Mouse (Mus musculus): ENCODE results near the gene Galk1.
"Not testable (repeated sequence)": the region's sequence is repeated elsewhere in the genome, so short reads cannot be mapped to it uniquely, and the experiment has no call there.

The Galk1 gene

DNA sequence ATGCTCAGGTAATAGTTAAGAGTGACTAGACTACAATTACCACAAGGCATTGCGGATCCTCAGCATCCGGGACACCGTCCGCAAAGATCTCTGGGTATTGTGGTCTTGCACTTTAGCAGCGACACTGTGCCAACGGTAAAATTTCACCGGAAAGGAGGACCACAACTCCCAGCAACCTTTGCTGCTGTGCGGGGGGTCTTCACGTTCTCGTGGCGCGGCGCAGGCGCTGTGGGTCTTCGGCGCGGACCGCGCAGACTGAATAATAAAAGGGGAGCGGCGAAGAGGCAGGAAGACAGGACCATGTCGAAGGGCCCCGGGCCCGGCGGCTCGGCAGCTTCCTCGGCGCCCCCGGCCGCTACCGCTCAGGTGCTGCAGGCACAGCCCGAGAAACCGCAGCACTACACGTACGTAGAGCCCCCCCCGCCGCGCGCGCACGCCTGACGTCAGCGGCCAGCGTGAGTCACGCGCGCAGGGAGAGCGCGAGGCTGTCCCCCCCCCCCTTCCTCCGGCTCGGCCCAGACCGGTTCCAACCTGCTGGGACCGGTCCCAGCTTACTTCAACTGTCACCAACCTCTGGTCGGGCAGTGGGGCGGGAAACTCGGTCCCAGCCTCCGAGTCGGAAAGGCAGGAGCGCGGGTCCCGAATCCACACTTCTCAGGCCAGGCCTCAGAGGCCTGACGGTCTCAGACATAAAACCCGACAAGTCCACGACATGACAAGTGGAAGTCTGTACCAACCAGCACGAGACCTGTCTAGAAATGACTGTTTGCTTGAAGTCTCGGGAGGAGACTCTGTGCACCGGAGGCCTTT is 17.8 kb upstream of the Galk1 start, which contains the start of gene Unk:
TSS of gene Unk (plus strand) at position 235 of the 810 bp plus-strand sequence.
- DNase-seq = peak; percentile 99 to 100

DNA sequence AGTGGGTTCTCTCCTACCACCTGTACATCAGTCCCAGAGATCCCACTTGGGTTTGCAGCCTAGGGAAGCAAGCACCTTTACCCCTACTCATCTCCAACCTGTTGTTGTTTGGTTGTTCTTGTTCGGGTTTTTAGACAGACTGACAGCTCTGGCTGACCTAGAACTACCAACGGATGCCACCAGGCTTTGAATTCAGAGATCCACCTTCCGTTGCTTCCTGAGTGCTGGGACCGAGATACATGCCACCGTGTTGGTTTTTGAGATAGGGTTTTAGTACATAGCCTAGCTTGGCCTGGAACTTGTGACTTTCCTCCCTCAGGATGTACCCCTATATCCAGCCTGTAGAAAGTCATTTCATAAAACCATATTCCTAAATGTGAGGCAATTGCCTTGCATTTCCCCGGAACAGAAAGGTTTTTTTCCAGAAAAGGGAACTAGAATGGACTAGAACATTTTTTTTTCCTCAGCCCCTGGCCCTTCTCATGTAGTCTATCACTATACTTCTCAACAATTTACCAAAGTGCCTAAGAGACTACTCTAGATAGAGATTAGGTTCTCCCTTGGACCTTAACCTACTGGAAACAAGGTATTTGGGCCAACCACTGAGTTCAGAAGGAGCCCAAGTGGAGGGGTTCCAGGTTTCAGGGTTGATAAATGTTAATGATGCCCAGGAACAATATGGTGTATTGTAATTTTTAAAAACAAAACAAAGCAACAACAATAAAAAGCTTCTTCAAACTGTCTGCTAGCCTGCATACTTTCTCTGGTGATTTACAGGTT is 16.8 kb upstream of the Galk1 start:
- no peak for DNase-seq

DNA sequence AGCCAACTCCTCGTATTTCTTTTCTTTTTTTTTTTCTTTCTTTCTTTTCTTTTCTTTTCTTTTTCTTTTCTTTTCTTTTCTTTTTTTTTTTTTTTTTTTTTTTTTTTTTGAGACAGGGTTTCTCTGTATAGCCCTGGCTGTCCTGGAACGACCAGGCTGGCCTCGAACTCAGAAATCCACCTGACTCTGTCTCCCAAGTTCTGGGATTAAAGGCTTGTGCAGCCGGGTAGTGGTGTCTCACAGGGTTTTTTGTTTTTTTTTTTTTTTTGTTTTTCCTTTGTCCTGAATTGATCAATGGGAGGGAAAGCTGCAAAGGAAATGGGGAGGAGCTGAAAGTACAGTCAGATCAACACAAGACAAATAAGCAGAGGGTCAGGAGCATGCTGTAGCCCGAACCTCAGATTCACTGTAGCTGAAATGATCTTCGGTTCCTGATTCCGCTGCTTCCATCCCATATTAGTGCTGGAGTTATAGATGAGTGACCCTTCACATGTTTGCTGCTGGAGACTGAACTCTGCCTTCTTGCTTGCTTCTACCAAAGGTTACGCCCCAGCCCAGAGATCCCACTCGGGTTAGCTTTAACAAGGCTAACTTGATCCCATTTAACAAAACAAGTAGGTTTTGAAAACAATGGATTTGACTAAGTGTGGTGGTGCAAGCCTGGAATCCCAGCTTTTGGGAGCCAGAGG is 15.8 kb upstream of the Galk1 start:
- no peak for DNase-seq

DNA sequence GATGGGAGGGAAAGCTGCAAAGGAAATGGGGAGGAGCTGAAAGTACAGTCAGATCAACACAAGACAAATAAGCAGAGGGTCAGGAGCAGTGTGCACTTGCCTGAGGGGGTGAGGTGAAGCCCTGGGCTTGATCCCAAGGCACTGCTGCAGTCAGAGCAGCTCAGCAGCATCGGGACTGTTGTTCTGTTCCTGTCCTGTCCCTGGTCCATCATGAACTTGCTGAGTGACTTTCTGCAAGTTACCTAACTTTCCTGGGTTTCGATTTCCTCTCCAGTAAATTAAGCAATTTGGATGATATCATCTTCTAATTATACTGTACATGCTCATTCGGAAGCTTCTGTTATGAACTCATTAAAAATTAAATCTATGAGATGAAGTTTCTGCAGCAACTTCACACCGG is 15.2 kb upstream of the Galk1 start, which contains the start of gene H3f3b:
TSS of gene H3f3b (minus strand) at position 207 of the 400 bp plus-strand sequence.
- no peak for DNase-seq

DNA sequence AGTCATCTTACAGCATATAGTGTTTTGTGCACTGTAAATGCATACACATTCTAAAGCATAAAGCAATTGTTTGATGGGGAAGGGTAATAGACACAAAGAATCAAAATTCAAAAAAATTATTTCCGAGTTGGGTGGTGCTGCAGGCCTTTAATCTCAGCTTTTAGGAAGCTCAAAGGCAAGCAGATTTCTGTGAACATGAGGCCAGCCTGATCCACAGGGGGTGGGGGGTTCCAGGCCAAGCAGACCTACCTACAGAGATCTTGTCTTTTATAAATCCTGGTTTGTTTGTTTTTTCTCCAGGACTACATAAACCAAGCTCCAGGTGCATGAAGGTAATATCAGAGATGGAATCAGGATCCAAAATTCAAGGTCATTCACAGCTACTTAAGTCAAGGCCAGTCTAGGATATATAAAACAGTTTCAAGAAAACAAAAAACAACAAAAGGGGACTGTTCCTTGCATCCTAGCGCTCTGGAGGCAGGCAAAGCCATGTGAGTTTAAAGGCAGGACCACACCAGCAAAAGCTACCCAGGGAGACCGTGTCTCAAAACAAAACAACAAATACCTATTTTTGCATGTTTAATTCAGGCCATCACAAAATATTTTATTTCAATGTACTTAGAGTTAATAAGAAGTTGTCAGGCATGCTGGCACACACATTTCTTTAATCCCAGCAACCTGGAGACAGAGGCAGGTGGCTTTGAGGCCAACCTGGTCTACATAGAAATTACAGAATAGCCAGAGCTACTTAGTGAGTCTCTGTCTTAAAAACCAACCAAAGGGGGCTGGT is 12.7 kb upstream of the Galk1 start:
- no peak for DNase-seq

DNA sequence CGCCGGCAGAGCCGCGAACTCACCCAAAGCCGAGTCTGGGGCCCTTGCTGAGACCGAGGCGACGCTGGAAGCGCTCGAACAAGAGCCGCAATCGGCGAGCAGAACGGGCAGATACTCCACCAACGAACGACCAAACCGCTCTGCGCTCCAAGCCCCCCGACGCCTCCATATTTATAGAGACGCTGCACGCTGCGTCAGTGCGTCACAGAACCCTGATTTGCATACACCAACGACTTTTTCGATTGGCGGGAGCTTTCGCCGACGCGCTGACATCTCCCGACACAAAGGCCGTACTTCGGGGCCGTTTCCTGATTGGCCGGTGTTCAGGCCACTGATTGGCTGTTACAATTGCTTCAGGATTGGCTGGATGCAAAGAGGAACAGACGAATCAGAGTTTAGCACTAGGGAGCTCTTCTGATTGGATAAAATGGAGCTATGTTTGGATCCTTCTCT is 11.9 kb upstream of the Galk1 start:
- peak; percentile 97 for DNase-seq

DNA sequence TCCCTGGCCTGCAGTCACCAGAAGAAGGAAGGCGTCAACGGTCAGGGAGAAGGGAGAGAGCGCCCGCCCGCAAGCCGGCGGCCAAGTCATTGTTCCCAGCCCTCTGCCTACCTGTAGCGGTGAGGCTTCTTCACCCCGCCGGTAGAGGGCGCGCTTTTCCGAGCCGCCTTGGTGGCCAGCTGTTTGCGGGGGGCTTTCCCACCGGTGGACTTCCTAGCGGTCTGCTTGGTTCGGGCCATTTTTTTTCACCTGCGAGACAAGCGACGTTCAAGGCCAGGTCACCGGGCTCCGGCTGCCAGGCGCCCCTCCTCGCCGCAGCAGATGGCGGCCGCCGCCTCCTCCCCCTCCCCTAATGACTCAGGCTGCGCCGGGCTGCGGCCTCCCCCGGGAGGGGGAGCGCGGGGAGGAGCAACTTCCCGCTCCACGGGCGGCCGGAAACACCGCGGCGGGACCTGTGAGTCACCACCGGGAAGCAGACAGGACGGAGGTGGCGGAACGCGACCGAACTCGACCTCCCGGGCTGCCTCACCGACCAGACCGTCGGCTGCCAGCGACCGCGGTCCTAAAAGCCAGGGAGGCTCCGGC is 11.3 kb upstream of the Galk1 start:
- peak; percentile 85 to 88 for DNase-seq

DNA sequence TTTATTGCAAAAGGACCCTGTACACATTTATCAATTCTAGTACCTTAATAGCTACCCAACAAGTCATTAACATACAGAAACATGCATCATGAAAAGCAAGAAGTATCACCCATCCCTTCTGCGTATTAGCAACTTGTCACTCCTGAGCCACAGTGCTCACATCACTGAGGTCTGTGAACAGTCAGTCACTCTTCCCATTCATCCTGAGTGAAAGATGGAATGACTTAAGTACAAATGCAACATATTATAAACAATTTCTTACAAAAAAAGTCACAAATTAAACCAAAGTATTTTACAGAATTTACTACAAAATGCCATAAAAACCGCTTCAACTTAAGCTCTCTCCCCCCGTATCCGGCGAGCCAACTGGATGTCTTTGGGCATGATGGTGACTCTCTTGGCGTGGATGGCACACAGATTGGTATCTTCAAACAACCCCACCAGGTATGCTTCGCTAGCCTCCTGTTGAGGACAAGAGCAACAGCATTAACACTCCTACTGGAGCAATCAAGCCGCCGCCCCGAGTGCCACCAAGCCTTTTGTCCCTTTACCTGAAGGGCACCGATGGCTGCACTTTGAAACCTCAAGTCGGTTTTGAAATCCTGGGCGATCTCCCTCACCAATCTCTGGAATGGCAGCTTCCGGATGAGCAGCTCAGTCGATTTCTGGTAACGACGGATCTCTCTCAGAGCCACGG is 10.7 kb upstream of the Galk1 start:
- peak; percentile 52 to 59 for DNase-seq

DNA sequence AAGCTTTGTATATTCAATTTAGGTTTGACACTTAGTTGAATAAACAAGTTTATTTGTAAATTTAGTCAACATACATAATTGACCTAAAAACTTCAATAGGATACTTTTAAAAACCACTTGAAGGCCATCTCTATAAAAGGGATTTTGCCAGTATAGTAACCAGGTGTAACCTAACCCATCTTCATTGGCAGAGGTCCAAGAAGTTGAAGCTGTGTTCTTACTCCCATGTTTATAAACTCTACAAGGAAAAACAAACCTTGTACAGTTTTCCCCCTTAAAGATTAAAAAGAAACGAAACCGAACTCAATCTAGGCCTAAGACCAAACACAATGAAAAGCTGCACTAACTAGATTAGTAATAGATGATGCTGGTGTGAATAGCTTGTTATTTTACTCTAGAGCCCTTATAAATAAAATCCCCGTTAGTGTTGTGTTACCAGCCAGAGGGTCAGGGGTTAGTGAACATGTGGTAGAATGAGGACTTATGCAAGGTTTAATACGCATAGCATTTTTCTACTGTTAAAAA is 9.8 kb upstream of the Galk1 start:
- no peak for DNase-seq

DNA sequence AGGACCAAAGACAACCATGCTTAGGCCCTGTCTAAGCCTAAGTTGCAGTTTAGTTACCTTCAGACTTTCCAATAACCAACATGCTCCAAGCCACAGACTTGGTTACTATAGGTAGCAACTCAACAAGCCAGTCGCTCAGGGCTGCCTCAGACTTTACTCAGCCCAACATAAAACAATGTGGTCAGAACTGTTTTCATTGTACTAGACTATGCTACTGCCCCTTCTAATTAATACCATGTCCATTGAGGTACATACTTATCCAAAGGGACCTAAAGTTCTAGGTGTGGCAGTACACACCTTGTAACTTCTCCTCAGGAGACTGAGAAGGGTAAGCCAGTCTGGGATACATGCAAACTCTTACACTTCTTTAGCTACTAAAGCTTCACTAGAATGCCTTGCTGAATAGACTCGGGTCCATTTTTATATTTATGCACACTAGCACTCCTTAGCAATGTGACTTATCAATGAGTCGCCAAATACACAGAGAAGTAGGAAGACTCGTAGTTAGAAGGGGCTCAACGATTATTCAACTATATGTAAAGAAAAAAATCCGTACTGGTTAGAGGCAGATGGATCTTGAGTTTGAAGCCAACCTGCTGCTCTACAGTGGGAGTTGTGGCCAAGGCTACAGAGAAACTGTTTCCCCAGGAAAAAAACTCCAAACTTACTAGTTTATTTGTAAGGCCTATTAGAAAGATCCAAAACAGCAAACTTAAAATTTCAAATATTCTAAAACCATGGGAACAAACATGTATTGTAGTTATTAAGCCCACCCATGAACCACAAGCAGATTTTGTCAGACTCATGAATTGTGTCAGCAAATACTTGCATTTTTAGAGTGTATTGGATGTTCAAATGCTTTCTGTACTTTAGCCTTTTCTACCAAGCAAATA is 9.1 kb upstream of the Galk1 start:
- peak; percentile 55 to 59 for DNase-seq

DNA sequence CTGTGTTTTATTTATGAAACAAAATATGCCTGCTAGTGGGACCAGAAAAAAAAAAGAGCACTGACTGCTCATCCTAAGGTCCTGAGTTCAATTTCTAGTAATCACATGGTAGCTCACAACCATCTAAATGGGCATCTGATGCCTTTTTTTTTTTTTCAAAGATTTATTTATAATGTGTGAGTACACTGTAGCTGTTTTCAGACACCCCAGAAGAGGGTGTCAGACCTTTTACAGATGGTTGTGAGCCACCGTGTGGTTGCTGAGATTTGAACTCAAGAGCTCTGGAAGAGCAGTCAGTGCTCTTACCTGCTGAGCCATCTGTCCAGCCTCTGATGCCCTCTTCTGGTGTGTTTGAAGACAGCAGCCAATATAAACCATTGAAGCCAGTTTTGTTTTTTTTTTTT is 8.0 kb upstream of the Galk1 start:
- DNase-seq = peak; percentile 69 to 72

DNA sequence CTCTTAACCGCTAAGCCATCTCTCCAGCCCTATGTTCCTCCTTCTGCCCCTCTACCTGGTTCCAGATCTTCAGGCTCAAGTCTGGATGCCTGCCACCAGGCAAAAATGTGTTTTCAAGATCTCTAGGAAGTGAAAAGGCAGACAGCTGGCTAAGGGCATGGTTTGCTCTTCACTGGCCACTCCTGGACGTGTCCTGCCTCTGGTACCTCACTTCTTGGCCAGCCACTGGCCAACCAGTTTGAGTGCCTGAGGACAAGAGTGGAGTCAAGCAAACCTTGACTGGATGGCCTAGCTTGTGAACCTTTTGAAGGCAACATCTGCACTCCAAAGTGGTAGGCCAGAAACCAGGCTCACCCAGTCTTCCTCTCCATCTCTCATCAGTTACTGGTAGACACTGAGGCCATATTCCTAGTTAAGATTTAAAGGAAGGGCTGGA is 7.5 kb upstream of the Galk1 start:
- peak; percentile 60 to 71 for DNase-seq

DNA sequence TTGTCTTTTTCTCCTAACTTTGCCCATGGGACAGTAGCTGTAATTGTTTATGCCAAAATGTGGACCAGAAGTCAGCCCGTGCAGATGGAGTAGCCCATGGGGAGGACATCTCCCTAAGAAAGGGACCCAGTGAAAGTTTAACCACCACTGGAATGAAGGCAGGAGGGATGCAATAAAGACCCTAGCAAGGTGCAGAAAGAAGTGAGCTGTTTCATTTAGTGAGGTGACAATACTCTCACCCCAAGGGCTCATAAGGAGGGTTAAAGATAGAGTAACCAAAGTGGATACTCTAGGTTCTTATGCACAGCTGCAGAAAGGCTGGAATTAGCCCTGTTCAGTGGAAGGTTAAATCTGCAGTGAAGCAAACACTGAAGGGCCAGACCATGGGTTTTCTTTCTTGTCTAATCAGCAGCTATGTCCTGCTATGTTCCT is 6.9 kb upstream of the Galk1 start:
- peak; percentile 47 to 56 for DNase-seq

DNA sequence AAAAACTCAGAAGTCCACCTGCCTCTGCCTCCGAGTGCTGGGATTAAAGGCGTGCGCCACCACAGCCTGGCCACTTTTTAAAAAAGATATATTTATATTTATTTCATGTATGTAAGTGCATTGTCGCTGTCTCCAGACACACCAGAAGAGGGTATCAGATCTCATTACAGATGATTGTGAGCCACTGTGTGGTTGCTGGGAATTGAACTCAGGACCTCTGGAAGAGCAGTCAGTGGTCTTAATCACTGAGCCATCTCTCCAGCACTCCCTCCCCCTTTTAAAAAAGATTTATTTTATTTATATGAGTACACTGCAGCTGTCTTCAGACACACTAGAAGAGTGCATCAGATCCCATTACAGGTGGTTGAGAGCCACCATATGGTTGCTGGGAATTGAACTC is 6.3 kb upstream of the Galk1 start:
- DNase-seq = not testable (repeated sequence)

DNA sequence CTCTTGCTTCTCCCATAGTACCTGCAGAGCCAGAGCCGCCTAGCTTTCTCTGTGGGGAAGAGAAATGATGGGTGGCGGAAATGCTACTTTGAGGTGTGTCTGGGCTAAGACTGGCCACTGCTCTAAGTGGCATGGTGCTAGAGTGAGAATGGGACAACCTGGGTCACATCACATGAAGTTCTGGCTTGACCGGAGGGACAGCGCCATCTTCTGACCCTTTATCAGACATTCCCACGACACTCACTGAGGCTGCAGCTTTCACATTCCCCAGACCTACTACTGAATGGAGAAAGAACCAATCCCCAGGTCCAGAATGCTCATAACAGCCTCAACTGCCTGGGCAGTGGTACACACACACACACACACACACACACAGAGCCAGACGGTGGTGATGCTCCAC is 5.6 kb upstream of the Galk1 start:
- peak; percentile 56 to 57 for DNase-seq

DNA sequence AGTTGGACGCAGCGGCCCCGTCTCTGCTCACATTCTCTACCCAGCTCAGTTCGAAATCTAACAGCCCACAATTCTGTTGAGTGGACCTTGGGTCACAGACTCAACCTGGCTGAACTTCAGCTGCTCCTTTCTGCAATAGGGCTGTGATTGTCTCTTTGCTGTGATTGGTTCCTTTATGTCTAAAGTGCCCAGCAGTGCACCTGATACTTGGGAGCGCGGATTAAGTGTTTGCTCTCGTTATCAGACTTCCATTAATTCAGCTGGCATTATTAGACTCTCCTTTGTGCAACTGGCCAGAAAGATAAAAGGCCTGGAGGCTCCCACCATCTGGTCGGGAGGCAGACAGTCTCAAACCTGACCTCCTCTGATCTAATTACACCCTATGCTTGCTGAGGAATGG is 2.3 kb upstream of the Galk1 start:
- DNase-seq = no peak

DNA sequence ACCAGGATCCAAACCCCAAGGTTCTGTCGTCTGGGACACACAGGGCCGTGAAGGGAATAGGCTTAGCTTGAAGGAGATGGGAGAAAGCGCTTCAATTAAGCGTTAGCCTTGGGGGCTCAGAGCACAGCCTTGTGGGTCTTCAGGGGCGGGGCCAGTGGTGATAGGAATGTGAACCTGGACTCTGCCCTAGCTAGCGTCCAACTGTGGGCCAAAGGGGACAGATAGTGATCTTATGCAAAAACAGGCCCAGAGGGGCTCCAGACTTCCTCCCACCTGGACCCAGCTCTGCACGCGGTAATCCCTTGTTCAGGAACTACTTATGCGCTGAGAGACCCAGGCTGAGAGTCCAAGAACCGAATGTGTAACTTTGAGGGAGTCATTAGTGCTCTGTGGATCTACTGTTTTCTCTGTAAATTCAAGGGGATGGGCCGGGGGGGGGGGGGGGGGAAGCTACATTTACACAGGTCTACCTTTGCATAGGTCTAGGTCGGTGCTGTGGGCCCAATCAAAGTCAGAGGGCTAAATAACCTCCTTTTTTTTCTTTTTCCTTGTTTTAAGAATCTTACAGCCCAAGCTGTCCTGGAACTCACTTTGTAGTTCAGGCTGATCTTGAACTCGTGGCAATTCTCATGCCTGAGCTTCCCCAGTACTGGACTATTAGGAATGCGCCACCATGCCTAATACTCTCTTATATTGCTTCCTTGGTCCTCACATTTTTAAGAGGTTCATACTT is 824 bp downstream of the Galk1 start:
- no peak for DNase-seq

DNA sequence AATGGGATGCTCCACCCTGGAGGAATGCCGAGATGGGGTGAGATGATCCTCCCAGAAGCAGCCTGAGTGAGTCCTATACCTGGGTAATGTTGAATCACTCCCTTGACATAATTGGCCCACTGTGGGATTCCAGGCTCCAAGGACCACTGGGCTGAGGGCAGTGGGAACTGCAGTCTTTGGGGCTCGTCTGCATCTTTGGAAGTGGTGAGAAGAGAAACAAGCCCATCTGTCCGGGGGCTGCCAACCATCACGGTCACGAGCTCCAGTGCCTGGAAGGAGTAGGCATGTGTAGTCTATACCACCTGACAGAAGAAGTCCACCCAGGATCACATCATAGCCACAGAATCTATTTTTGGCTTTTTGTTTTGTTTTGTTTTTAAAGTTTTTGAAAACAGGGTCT is 1.6 kb downstream of the Galk1 start:
- no peak for DNase-seq

DNA sequence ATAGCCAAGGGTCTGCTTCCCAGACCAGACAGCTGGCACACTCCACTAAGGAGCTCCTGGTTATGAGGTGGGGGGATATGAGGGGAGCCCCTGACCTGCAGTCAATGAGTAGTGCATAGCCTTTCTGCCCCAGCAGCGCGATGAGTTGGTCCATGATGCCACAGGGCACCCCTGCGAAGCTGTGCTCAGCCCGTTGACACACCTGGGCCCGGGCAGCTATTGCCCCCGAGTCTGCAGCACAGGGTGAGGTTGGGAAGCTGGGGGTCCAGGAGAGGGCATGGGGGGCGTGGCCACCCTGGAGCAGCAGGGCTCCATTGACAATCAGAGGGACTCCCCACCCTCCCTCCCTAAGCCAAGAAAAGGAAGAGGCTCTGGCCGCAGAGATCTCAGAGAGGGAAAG is 2.4 kb downstream of the Galk1 start:
- no peak for DNase-seq

All from B cell, adult 2 months (primary cell).